Mouse (Mus musculus) liver, embryonic 16.5 days (tissue): Measurements from ENCODE around the gene Cfl2. TPM values are rescaled to one million over a fixed set of nuclear protein-coding genes. Genes with fewer than 3 reads are reported as not detected.
A peak's percentile ranks its signal among the peaks of the same experiment; 100 is the strongest.

ENCODE experiments used
- ATAC-seq: fragments of 200-750 bp; cut with Nextera tagmentation; 2 replicates; pipeline ENCODE4 v1.8.0; 2017; ENCODE audit warnings: low read depth, mild to moderate bottlenecking, moderate number of reproducible peaks, moderate library complexity
- H3K27ac ChIP-seq: fragments of 300-500 bp; sonication (generic); 2 replicates; pipeline ENCODE4 v1.5.1; 2014; ENCODE audit warnings: mild to moderate bottlenecking, low read length
- H3K27me3 ChIP-seq: fragments of 300-500 bp; sonication (generic); 2 replicates; pipeline ENCODE4 v1.6.1; 2014; ENCODE audit warnings: low read depth, low read length, mixed read lengths; ENCODE audit not compliant: control insufficient read depth, insufficient read depth
- H3K36me3 ChIP-seq: fragments of 300-500 bp; sonication (generic); 2 replicates; pipeline ENCODE4 v1.6.1; 2014; ENCODE audit warnings: mild to moderate bottlenecking; ENCODE audit not compliant: control insufficient read depth, insufficient read depth
- H3K4me1 ChIP-seq: fragments of 300-500 bp; sonication (generic); 2 replicates; pipeline ENCODE4 v1.6.1; 2014; ENCODE audit warnings: low read depth, low read length, mixed read lengths; ENCODE audit not compliant: control insufficient read depth
- H3K4me2 ChIP-seq: fragments of 300-500 bp; sonication (generic); 2 replicates; pipeline ENCODE4 v1.6.1; 2014; ENCODE audit warnings: low read depth, low read length, mixed read lengths
- H3K4me3 ChIP-seq: fragments of 300-500 bp; sonication (generic); 2 replicates; pipeline ENCODE4 v1.5.1; 2014; ENCODE audit warnings: low read depth, mild to moderate bottlenecking, low read length
- H3K9ac ChIP-seq: fragments of 300-500 bp; sonication (generic); 2 replicates; pipeline ENCODE4 v1.6.1; 2014; ENCODE audit warnings: low read depth, low read length
- H3K9me3 ChIP-seq: fragments of 300-500 bp; sonication (generic); replicated peaks from 2 replicates; pipeline ENCODE4 v1.6.1; 2016; ENCODE audit warnings: low read length; ENCODE audit not compliant: control insufficient read depth
- WGBS: fragments of 180-500 bp; shearing (Covaris S2); extraction: QIAGEN DNeasy Blood & Tissue Kit; methylation state at CpG from one replicate; pipeline ENCODE4 v1.1.7; 2014; ENCODE audit not compliant: insufficient replicate concordance; 5-methylcytosine and 5-hydroxymethylcytosine counted together
- polyA plus RNA-seq: library from polyadenylated mRNA; unstranded; fragments of >200 nt; fragmentation: Nextera tagmentation; extraction: Ambion mirVana; gene quantifications from 2 replicates; pipeline ENCODE4 v1.2.1, GENCODE M21; 2015

Gene Cfl2
- polyA plus RNA-seq, 1 experiment from 2014 or later: 43.2 TPM

DNA sequence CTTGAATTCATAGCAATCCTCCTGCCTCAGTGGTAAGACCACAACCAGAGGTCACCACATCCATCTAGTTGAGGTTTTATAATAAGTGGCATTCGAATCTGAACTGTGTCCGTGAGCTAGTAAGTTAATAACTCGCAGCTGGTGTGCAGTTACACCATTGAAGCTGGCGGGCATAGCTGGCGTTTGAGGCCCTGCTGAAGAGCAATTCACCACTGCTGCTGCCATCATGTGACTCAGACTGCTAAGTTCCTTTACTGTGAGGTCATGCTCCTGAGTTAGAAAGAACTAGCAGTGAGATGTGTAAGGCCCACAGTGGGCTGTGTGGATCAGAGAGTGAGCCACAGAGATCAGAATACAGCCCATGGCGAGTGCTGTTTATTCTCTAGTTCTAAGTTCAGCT, 12.0 kb upstream of the Cfl2 start:
- 71% methylated on average over 6 of the region's 6 CpGs for WGBS
- Histone ChIP-seq H3K4me1 (no peaks in the 10 kb centered on the region), H3K27me3 (no peaks in the 10 kb centered on the region), H3K9ac (no peak overlapping the region), H3K9me3 (no peaks in the 10 kb centered on the region), H3K27ac (no peak overlapping the region), H3K4me2 (no peak overlapping the region), H3K4me3 (no peak overlapping the region), H3K36me3 (no peaks in the 10 kb centered on the region)
- ATAC-seq: no peak

DNA sequence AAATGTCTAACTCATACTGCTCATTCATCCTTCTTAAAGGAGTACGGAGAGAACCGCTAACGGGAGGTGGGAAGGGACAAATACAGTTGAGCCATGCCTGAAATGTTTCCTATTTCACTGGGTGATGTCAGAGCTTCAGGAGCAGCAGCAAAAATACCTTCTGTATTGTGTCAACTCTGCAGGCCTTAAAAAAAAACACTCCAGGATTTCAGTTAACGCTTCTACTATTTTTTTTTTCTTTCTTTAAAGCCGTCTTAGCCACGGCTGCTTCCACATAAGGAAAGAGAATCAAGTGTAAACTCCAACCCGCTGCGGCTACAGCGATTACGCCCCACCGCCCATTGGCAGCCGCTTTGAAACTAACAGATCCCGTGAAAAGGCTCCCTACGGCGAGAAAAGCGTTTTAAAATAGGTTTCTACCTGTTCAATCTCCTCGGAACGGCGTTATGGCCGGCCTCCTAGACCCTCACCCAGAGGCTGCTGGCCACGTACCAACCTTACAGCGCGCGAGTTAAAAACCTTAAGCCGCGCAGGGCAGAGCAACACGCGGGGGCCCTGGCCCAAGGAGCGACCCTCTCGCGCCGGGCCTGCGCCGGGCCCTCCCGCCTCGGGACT, 579 bp downstream of the Cfl2 start:
- H3K4me2 ChIP-seq: peak overlapping the region; percentile 96
- H3K4me1 ChIP-seq: peaks cover 7% of the 10 kb centered on the region
- WGBS: under 1% methylated on average over 36 of the region's 36 CpGs
- H3K27ac ChIP-seq: peak overlapping the region; percentile 87
- peak overlapping the region; percentile 93 for H3K4me3 ChIP-seq
- H3K9ac ChIP-seq: peak overlapping the region; percentile 96
- H3K36me3 ChIP-seq: peaks cover 3% of the 10 kb centered on the region; the same call in 1 of the 2 replicates
- H3K9me3 ChIP-seq: no peaks in the 10 kb centered on the region
- H3K27me3 ChIP-seq: no peaks in the 10 kb centered on the region
- ATAC-seq: peak; percentile 24

DNA sequence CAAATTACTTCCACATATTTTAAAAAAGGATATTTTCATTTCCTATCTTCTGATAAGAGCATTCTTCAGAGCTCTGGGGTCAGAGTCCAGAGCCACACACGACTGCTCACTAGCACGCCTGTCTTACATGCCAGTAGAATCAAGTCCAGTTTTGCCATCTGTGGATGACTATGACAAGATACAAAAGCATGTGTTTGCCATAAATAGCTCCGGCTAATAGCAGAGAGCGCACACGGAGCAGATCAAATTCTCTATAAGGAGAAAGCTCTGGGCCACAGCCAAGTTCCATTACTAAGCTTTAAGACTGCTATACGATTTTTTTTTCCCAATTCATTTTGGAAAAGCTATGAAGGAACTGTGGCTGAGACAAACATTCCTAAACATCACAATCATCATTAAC, 3.1 kb downstream of the Cfl2 start:
- WGBS: 72% methylated on average over 6 of the region's 6 CpGs
- ATAC-seq: no peak

DNA sequence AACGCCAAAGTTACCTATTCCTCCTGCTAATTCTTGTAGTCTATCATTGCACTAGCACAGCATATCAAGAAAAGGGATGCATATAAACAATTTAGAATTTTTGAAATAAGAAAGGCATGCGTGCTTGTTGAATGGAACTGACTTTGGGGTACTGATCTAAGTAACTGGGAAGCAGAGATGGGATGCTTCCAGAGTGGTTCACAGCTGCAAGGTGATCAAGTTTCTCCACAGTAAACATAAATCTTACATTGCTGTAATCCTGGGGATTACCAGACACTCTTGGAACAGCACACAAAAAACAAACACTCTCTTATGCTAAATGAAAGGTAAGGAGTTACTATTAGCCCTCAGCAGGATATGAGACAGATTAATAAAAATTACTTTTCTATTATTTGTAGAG, 12.1 kb downstream of the Cfl2 start:
- H3K4me3 ChIP-seq: no peak overlapping the region
- H3K4me2 ChIP-seq: no peak overlapping the region
- no peaks in the 10 kb centered on the region for H3K9me3 ChIP-seq
- no peak overlapping the region for H3K9ac ChIP-seq
- H3K4me1 ChIP-seq: no peaks in the 10 kb centered on the region
- ATAC-seq: no peak
- 61% methylated on average over 2 of the region's 2 CpGs for WGBS
- no peak overlapping the region for H3K27ac ChIP-seq
- H3K36me3 ChIP-seq: no peaks in the 10 kb centered on the region; the same call in 1 of the 2 replicates
- H3K27me3 ChIP-seq: no peaks in the 10 kb centered on the region

More for the DNA sequence above, 3.1 kb downstream of the Cfl2 start:
- peaks cover 3% of the 10 kb centered on the region for H3K36me3 ChIP-seq
- H3K4me1 ChIP-seq: peaks cover 7% of the 10 kb centered on the region
- no peak overlapping the region for H3K4me2 ChIP-seq
- H3K27ac ChIP-seq: no peak overlapping the region
- no peaks in the 10 kb centered on the region for H3K9me3 ChIP-seq
- no peak overlapping the region for H3K4me3 ChIP-seq
- no peak overlapping the region for H3K9ac ChIP-seq
- H3K27me3 ChIP-seq: no peaks in the 10 kb centered on the region

DNA sequence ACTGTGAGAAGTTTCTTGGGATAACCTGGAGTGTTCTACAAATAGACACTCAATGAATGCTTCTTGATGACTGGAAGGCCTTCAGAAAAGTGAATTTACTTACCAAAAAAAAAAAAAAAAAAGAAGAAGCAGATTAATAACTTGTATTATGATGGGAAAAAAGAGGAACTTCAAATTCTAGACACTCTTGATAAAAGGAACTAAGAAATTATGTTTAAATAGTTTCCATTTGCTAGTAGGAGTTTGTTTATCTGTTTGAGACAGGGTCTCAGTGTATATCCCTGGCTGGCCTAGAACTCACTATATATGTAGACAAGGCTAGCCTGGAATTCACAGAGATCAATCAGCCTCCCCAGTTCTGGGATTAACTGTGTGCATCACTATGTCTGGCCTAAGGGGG, 18.3 kb downstream of the Cfl2 start:
- no peak for ATAC-seq
- Histone ChIP-seq H3K36me3 (no peaks in the 10 kb centered on the region), H3K4me2 (no peak overlapping the region), H3K4me1 (no peaks in the 10 kb centered on the region), H3K9me3 (no peaks in the 10 kb centered on the region), H3K27ac (no peak overlapping the region), H3K4me3 (no peak overlapping the region), H3K27me3 (no peaks in the 10 kb centered on the region), H3K9ac (no peak overlapping the region)

DNA sequence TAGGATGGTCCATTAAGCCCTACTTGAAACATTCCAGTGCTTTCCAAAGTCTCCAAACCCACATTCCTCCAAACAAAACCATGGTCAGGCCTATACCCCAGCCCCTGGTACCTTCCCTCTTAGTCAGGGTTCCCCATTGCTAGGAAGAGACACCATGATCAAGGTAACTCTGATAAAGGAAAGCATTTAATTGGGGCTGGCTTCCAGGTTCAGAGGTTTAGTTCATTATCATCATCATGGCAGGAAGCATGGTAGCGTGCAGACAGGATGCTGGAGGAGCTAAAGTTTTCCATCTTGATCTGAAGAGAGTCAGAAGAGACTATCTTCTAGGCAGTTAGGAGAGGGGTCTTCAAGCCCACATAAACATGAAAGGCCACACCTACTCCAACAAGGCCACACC, 21.1 kb downstream of the Cfl2 start:
- H3K4me2 ChIP-seq: no peak overlapping the region
- no peaks in the 10 kb centered on the region for H3K9me3 ChIP-seq
- H3K4me3 ChIP-seq: no peak overlapping the region
- WGBS: 62% methylated on average over 1 of the region's 1 CpGs
- no peak overlapping the region for H3K27ac ChIP-seq
- no peaks in the 10 kb centered on the region for H3K36me3 ChIP-seq
- no peak overlapping the region for H3K9ac ChIP-seq
- ATAC-seq: no peak
- H3K27me3 ChIP-seq: no peaks in the 10 kb centered on the region
- no peaks in the 10 kb centered on the region for H3K4me1 ChIP-seq

DNA sequence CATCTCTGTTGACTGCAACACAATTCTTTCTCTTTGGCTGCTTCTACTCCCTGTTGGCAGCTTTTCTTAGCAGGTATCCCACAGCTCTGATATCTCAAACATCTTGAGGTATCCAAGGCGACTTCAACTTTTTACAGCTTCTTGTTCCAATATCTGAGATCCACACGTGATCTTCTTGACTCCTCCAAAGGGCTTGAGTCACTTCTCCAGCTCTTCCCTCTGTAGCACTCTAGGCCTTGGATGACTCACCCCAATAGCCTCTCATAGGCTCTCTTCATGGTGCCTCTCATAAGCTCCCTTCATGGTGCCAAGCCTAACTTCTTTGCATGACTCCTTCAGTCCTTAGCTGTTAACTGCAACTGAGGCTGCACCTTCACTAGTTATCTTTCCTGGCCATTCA, 22.9 kb downstream of the Cfl2 start:
- Histone ChIP-seq H3K9ac (no peak overlapping the region), H3K4me3 (no peak overlapping the region), H3K27me3 (no peaks in the 10 kb centered on the region), H3K36me3 (no peaks in the 10 kb centered on the region), H3K9me3 (no peaks in the 10 kb centered on the region), H3K4me2 (no peak overlapping the region), H3K27ac (no peak overlapping the region), H3K4me1 (peaks cover 3% of the 10 kb centered on the region; the same call in 1 of the 2 replicates)
- no peak for ATAC-seq
- 48% methylated on average over 2 of the region's 2 CpGs for WGBS

DNA sequence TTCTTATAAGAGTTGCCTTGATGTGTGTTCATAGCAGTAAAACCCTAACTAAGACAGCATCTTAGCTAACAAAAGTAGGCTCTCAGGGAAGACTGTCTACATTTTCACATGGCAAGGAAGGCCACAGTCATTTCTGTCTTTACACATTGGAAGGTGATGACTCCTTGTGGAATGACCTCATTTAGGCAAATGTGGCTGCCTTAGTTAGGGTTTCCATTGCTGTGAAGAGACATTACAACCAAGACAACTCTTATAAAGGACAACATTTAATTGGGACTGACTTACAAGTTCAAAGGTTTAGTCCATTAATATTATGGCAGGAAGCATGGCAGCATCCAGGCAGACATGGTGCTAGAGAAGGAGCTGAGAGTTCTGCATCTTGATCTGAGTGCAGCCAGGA, 23.7 kb downstream of the Cfl2 start:
- H3K4me3 ChIP-seq: no peak overlapping the region
- H3K36me3 ChIP-seq: no peaks in the 10 kb centered on the region
- H3K4me2 ChIP-seq: no peak overlapping the region
- H3K4me1 ChIP-seq: peaks cover 3% of the 10 kb centered on the region; the same call in 1 of the 2 replicates
- ATAC-seq: no peak
- no peak overlapping the region for H3K27ac ChIP-seq
- H3K9ac ChIP-seq: no peak overlapping the region
- no peaks in the 10 kb centered on the region for H3K9me3 ChIP-seq
- H3K27me3 ChIP-seq: no peaks in the 10 kb centered on the region

DNA sequence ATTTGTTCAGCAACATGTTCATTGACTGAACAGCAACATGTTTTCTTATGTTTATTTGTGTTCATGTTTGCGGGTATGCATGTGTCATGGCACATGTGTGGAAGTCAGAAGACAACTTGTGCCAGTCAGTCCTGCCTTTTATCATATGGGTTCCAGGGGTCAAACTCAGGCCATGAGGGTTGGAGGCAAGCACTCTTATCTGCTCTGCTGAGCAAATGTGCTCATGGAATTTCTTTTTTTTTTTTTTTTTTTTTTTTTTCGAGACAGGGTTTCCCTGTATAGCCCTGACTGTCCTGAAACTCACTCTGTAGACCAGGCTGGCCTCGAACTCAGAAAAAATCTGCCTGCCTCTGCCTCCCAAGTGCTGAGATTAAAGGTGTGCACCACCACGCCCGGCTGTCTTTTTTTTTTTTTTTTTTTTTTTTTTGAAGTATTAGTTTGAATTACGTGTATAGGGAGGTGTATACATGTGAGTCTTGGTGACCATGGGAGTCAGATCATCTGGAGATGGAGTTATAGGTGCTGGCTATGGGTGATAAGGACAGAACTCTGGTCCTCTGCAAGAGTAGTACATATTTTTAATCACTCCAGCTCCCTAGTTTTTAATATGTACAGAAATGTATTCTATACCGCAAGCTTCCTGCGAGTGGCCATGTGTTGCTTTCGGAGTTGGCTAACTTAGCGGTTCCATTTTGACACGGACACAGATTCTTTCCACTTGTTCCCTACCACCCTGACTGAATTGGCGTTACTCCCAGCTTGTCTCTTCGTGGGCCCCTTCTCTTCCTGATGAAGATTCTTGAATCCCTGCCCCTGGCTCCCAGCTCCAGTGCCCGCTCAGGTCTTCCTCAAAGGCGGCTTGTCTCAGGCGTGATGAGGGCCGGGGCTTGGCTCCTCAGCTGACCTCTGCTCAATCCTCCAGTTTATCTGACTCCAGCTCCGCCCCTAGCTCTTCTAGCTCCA, 26.8 kb downstream of the Cfl2 start:
- peaks cover 3% of the 10 kb centered on the region; the same call in 1 of the 2 replicates for H3K4me1 ChIP-seq
- no peak overlapping the region for H3K4me3 ChIP-seq
- H3K4me2 ChIP-seq: no peak overlapping the region; the same call in 1 of the 2 replicates
- H3K36me3 ChIP-seq: no peaks in the 10 kb centered on the region
- no peak overlapping the region for H3K27ac ChIP-seq
- no peak overlapping the region for H3K9ac ChIP-seq
- no peak for ATAC-seq
- H3K27me3 ChIP-seq: no peaks in the 10 kb centered on the region
- H3K9me3 ChIP-seq: no peaks in the 10 kb centered on the region
- WGBS: 63% methylated on average over 18 of the region's 18 CpGs
